Mouse (Mus musculus): ENCODE measurements around the gene Ank2. TPM values are rescaled to one million over a fixed set of nuclear protein-coding genes. Genes with fewer than 3 reads are reported as not detected.
A peak's percentile ranks its signal among the peaks of the same experiment; 100 is the strongest.

Gene Ank2
- polyA plus RNA-seq, 1 experiment: 32.5 TPM

GRCm38 (mm10) chr3:127367450-127367849 is 131.7 kb downstream of the Ank2 start:
- H3K27ac ChIP-seq (replicated peaks; ENCODE audit: low read depth, low read length): no peak overlapping the region
- H3K4me1 ChIP-seq (ENCODE audit: control insufficient read depth, insufficient read depth, insufficient read length, low read length): no peaks in the 10 kb centered on the region
- H3K4me3 ChIP-seq (ENCODE audit: insufficient read depth, low read depth, low read length): no peak overlapping the region

GRCm38 (mm10) chr3:127363512-127363911 is 135.6 kb downstream of the Ank2 start:
- Histone ChIP-seq H3K4me3 (ENCODE audit: insufficient read depth, low read depth, low read length) (no peak overlapping the region), H3K4me1 (ENCODE audit: control insufficient read depth, insufficient read depth, insufficient read length, low read length) (no peaks in the 10 kb centered on the region), H3K27ac (replicated peaks; ENCODE audit: low read depth, low read length) (peak overlapping the region; percentile 40)

GRCm38 (mm10) chr3:127362611-127363393 is 136.3 kb downstream of the Ank2 start:
- Histone ChIP-seq H3K4me1 (ENCODE audit: control insufficient read depth, insufficient read depth, insufficient read length, low read length) (no peaks in the 10 kb centered on the region), H3K4me3 (ENCODE audit: insufficient read depth, low read depth, low read length) (no peak overlapping the region), H3K27ac (replicated peaks; ENCODE audit: low read depth, low read length) (no peak overlapping the region)

GRCm38 (mm10) chr3:127361846-127362245 is 137.3 kb downstream of the Ank2 start:
- Histone ChIP-seq H3K4me3 (ENCODE audit: insufficient read depth, low read depth, low read length) (no peak overlapping the region), H3K27ac (replicated peaks; ENCODE audit: low read depth, low read length) (no peak overlapping the region), H3K4me1 (ENCODE audit: control insufficient read depth, insufficient read depth, insufficient read length, low read length) (no peaks in the 10 kb centered on the region)

GRCm38 (mm10) chr3:127361384-127361783 is 137.8 kb downstream of the Ank2 start:
- Histone ChIP-seq H3K27ac (replicated peaks; ENCODE audit: low read depth, low read length) (no peak overlapping the region), H3K4me3 (ENCODE audit: insufficient read depth, low read depth, low read length) (no peak overlapping the region)

GRCm38 (mm10) chr3:127355252-127355651 is 143.9 kb downstream of the Ank2 start:
- H3K4me1 ChIP-seq (ENCODE audit: control insufficient read depth, insufficient read depth, insufficient read length, low read length): no peaks in the 10 kb centered on the region
- H3K27ac ChIP-seq (replicated peaks; ENCODE audit: low read depth, low read length): no peak overlapping the region
- H3K4me3 ChIP-seq (ENCODE audit: insufficient read depth, low read depth, low read length): no peak overlapping the region

More at GRCm38 (mm10) chr3:127361384-127361783, 137.8 kb downstream of the Ank2 start:
- no peaks in the 10 kb centered on the region for H3K4me1 ChIP-seq (ENCODE audit: control insufficient read depth, insufficient read depth, insufficient read length, low read length)

- no peaks in the 10 kb centered on the region for H3K4me1 ChIP-seq (ENCODE audit: control insufficient read depth, insufficient read depth, insufficient read length, low read length)
- H3K4me3 ChIP-seq (ENCODE audit: insufficient read depth, low read depth, low read length): no peak overlapping the region
- H3K27ac ChIP-seq (replicated peaks; ENCODE audit: low read depth, low read length): no peak overlapping the region
These were observed 148.4 kb downstream of the Ank2 start for GRCm38 (mm10) chr3:127350602-127351362.

- Histone ChIP-seq H3K4me3 (ENCODE audit: insufficient read depth, low read depth, low read length) (no peak overlapping the region), H3K4me1 (ENCODE audit: control insufficient read depth, insufficient read depth, insufficient read length, low read length) (no peaks in the 10 kb centered on the region), H3K27ac (replicated peaks; ENCODE audit: low read depth, low read length) (no peak overlapping the region)
These were observed 150.2 kb downstream of the Ank2 start for GRCm38 (mm10) chr3:127348926-127349325.

- no peak overlapping the region for H3K27ac ChIP-seq (replicated peaks; ENCODE audit: low read depth, low read length)
- no peak overlapping the region for H3K4me3 ChIP-seq (ENCODE audit: insufficient read depth, low read depth, low read length)
- H3K4me1 ChIP-seq (ENCODE audit: control insufficient read depth, insufficient read depth, insufficient read length, low read length): no peaks in the 10 kb centered on the region
These were observed 153.2 kb downstream of the Ank2 start for GRCm38 (mm10) chr3:127345860-127346459.

- no peak overlapping the region for H3K27ac ChIP-seq (replicated peaks; ENCODE audit: low read depth, low read length)
- H3K4me1 ChIP-seq (ENCODE audit: control insufficient read depth, insufficient read depth, insufficient read length, low read length): no peaks in the 10 kb centered on the region
- no peak overlapping the region for H3K4me3 ChIP-seq (ENCODE audit: insufficient read depth, low read depth, low read length)
These were observed 157.8 kb downstream of the Ank2 start for GRCm38 (mm10) chr3:127341300-127341699.

- Histone ChIP-seq H3K27ac (replicated peaks; ENCODE audit: low read depth, low read length) (no peak overlapping the region), H3K4me3 (ENCODE audit: insufficient read depth, low read depth, low read length) (no peak overlapping the region), H3K4me1 (ENCODE audit: control insufficient read depth, insufficient read depth, insufficient read length, low read length) (no peaks in the 10 kb centered on the region)
These were observed 164.3 kb downstream of the Ank2 start for GRCm38 (mm10) chr3:127334876-127335275.

GRCm38 (mm10) chr3:127331562-127331961 is 167.6 kb downstream of the Ank2 start:
- H3K27ac ChIP-seq (replicated peaks; ENCODE audit: low read depth, low read length): no peak overlapping the region
- H3K4me3 ChIP-seq (ENCODE audit: insufficient read depth, low read depth, low read length): no peak overlapping the region
- no peaks in the 10 kb centered on the region for H3K4me1 ChIP-seq (ENCODE audit: control insufficient read depth, insufficient read depth, insufficient read length, low read length)

GRCm38 (mm10) chr3:127326355-127326754 is 172.8 kb downstream of the Ank2 start:
- H3K4me1 ChIP-seq (ENCODE audit: control insufficient read depth, insufficient read depth, insufficient read length, low read length): no peaks in the 10 kb centered on the region
- no peak overlapping the region for H3K27ac ChIP-seq (replicated peaks; ENCODE audit: low read depth, low read length)
- no peak overlapping the region for H3K4me3 ChIP-seq (ENCODE audit: insufficient read depth, low read depth, low read length)

GRCm38 (mm10) chr3:127322870-127323269 is 176.3 kb downstream of the Ank2 start:
- Histone ChIP-seq H3K4me1 (ENCODE audit: control insufficient read depth, insufficient read depth, insufficient read length, low read length) (no peaks in the 10 kb centered on the region), H3K27ac (replicated peaks; ENCODE audit: low read depth, low read length) (no peak overlapping the region), H3K4me3 (ENCODE audit: insufficient read depth, low read depth, low read length) (no peak overlapping the region)

GRCm38 (mm10) chr3:127321645-127322044 is 177.5 kb downstream of the Ank2 start:
- Histone ChIP-seq H3K27ac (replicated peaks; ENCODE audit: low read depth, low read length) (no peak overlapping the region), H3K4me1 (ENCODE audit: control insufficient read depth, insufficient read depth, insufficient read length, low read length) (no peaks in the 10 kb centered on the region), H3K4me3 (ENCODE audit: insufficient read depth, low read depth, low read length) (no peak overlapping the region)
